Mouse (Mus musculus): ENCODE measurements around the gene Ggt6.
A peak's percentile ranks its signal among the peaks of the same experiment; 100 is the strongest.

- TF ChIP-seq POLR2A (IDR thresholded peaks at IDR 0.05; ENCODE audit: insufficient read depth, low read depth, low read length) = no peak
- TF ChIP-seq CTCF (IDR thresholded peaks at IDR 0.05) = peak; percentile 94
- peak; percentile 92 for TF ChIP-seq EP300 (IDR thresholded peaks at IDR 0.05; ENCODE audit: insufficient read depth, low read depth, low read length)
Observed at GRCm38 (mm10) chr11:72429288-72429690, 6.0 kb upstream of the Ggt6 start.
